Mouse (Mus musculus): ENCODE results near the gene Rmnd5a.

GRCm38 (mm10) chr6:71444756-71445155 is 4.3 kb upstream of the Rmnd5a start:
- no peak for TF ChIP-seq POLR2A (IDR thresholded peaks at IDR 0.05; ENCODE audit: borderline replicate concordance, extremely low read depth, low read depth, low read length)
- no peak for TF ChIP-seq CTCF (IDR thresholded peaks at IDR 0.05; ENCODE audit: insufficient read depth, low read length)

Measured in lung, adult 2 months (tissue).